Mouse (Mus musculus): ENCODE data around the gene Dhx37.
A peak's percentile ranks its signal among the peaks of the same experiment; 100 is the strongest.
"Not testable (repeated sequence)": the region's sequence is repeated elsewhere in the genome, so short reads cannot be mapped to it uniquely, and the experiment has no call there.

The Dhx37 gene

GRCm38 (mm10) chr5:125448631-125449030 lies 14.7 kb upstream of the Dhx37 start:
- DNase-seq (ENCODE audit: low spot score in 2 of 2) = no peak

DNA sequence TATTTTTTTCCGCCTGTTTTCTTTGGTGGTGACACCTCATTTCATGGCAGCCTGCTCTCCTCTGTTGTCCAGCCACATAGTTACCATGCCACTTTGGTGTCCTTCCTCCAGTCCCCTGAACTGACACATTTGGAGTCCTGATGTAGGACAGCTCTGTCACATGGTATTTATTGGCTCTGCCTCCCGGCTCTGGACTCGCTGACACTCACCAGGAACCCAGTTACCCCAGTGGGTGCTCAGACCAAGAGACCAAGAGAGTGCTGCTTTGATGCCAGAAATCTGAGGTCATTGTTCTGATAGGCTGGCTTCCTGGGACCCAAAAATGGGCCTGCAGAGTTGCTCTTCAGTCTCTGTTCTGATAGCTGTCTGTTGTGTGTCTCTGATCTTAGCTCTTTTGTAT lies 14.1 kb upstream of the Dhx37 start:
- no peak for DNase-seq (ENCODE audit: low spot score in 2 of 2)

GRCm38 (mm10) chr5:125446344-125446743 lies 12.4 kb upstream of the Dhx37 start:
- no peak for DNase-seq (ENCODE audit: low spot score in 2 of 2)

DNA sequence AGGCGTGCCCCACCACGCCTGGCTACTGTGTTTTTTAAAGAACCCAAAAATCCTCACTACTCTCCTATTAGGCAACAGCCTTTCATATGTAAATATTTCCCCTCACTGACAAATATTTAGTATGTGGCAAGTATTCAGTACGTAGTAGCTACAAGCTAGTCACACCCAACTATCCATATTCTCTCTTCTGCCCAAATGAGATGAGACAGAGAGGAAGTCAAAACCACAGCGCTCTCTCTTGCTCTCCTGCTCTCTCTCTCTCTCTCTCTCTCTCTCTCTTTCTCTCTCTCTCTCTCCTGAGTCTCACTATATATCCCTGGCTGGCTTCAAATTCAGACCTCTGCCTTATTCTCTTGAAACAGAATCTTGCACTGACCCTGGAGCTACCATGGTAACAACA lies 10.6 kb upstream of the Dhx37 start:
- no peak for DNase-seq (ENCODE audit: low spot score in 2 of 2)

DNA sequence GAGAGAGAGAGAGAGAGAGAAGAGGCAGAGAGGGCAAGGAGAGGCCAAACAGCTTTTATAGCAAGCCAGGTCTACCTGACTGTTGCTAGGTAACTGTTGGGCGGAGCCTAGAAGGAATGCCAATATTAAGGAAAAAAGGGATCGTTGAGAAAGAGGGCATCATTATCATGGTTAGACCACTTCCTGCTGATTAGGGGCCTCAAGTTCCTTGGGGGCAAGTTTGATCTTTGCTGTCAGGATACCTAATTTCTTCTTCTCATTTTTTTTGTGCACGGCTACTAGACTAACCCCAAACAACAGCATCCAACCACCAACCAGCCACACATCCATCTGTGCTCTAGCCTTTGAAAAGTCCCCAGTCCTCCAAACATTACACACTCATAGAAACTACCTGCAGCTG lies 10.0 kb upstream of the Dhx37 start:
- no peak for DNase-seq (ENCODE audit: low spot score in 2 of 2)

DNA sequence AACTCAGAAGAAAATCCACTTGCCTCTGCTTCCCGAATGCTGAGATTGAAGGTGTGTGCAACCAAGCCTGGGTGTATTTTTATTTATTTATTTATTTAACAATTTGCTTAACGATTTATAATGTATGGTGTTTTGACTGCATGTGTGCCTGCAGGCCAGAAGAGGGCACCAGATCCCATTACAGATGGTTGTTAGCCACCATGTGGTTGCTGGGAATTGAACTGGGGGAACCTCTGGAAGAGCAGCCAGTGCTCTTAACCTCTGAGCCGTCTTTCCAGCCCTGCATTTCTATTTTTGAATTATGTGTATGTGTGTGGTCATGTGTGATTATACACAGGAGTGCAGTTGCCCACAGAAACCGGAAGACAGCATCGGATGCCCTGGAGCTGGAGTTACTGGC lies 9.4 kb upstream of the Dhx37 start:
- DNase-seq (ENCODE audit: low spot score in 2 of 2) = no peak

DNA sequence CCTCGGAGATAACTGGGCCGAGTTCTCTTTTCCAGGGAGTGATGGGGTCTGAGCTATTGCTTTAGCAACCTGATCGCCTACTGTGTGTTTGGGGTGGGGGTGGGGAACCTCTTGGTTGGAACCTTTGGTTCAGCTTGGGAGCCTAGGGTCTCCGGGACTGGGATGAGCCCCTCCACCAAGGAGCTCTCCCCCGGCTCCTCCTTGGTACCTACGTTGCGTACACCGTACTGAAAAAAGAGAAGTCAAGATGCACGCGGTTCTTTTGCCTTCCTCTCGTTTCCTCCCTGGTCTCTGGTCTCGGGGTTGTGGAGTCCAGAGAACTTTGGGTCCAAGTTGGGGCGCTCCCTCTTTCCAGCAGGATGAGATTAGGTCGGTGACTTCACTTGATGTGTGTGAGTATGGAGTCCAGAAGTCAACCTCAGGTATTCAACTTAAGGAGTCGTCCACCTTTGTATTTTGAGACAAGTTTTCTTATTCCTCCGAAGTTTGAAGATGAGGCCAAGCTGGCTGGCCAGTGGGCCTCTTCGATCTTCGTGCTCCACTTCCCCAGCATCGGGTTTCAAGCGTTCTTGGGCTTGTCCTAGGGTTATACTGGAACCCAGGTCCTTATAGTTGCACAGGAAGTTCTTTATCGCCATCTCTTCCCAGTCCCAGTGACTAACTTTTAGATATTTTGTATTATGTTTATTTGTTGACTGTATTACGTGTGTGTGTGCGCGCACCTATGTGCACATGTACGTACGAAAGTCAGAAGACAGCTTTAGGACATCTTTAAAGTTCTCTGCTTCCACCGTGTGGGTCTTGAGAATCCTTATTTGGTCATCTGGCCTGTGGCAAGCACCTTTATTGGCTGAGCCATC lies 8.4 kb upstream of the Dhx37 start:
- DNase-seq (ENCODE audit: low spot score in 2 of 2) = peak; percentile 42

GRCm38 (mm10) chr5:125441234-125442114 lies 7.6 kb upstream of the Dhx37 start, which contains the start of gene Bri3bp:
Bri3bp (plus strand) TSS chr5:125441568.
- peak; percentile 65 to 71 for DNase-seq (ENCODE audit: low spot score in 2 of 2)

DNA sequence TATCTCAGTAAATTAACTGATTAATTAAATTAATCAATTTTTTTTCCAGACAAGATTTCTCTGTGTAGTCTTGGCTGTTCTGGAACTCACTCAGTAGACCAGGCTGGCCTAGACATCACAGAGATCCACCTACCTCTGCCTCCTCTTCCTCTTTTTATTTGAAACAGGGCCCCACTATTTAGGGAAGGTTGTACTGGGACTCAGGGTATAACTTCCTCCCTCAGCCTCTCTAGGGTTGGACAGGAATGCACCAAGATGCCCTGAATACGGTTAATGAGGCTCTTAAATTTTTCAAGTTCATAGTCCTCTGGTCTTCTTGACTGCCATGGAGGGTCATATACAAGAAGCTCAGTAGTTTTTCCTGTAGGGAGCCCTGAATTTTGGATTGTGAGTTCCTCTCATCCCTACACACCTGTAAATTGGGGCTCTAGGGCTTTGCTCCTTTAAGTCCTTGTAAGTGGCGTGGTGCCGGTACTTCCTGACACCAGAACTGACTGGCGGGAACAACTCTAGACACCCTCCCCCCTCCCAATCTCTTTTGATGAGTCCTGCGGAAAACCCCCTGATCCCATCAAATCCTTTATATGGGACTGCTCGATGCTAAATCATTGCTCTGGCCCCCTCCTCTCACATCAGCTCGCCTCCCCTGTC lies 6.8 kb upstream of the Dhx37 start:
- DNase-seq (ENCODE audit: low spot score in 2 of 2) = no peak

DNA sequence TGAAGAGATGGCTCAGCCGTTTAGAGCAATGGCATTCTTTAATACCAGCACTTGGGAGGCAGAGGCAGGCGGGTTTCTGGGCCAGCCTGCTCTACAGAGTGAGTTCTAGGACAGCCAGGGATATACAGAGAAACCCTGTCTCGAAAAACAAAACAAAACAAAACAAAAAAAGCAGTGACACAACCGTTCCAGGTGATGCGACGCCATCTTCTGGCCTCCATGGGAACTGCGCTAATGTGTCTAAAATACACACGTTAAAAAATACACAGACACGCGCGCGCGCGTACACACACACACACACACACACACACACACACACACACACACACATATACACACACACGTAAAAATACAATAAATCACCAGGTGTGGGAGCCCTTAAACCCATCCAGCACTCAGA lies 426 bp upstream of the Dhx37 start:
- peak in 1 of 2 experiments; percentile 43 for DNase-seq (ENCODE audit: low spot score in 2 of 2)

DNA sequence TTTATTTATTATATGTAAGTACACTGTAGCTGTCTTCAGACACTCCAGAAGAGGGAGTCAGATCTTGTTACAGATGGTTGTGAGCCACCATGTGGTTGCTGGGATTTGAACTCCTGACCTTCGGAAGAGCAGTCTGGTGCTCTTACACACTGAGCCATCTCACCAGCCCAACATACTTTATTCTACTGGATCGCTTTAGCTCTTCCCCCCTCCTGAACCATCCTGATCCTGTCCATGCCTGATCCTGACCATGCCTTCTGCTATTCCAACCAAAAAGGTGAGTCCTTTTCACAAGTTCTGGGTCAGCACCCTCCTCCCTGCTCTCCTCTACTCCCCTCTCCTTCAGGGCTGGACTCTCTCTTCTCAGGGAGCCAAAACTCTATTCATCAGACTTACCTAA lies 1.6 kb downstream of the Dhx37 start:
- DNase-seq (ENCODE audit: low spot score in 2 of 2) = not testable (repeated sequence)

DNA sequence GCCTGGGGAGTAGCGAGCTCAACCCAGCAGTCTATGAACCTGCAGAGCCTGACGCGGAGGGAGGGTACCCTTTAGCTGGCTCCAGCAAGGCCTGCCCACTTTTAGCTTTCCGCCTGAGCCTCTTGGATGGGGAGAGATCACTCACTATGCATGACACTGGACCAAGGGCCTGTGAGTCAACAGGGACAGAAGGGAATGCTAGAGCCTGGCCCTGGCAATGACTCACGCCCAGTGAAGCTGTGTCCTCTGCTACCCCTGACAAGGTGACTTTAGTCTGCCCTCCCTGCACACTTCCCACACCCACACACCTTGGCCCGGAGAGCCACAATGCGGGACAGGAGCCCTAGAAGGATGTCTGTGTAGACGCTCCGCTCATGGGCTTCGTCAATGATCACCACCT lies 7.6 kb downstream of the Dhx37 start:
- DNase-seq (ENCODE audit: low spot score in 2 of 2) = no peak

- no peak for DNase-seq (ENCODE audit: low spot score in 2 of 2)
These were observed 8.1 kb downstream of the Dhx37 start for GRCm38 (mm10) chr5:125425698-125426276.

GRCm38 (mm10) chr5:125419124-125419523 lies 14.8 kb downstream of the Dhx37 start:
- DNase-seq (ENCODE audit: low spot score in 2 of 2) = no peak

- DNase-seq (ENCODE audit: low spot score in 2 of 2) = no peak
These were observed 15.3 kb downstream of the Dhx37 start for GRCm38 (mm10) chr5:125418636-125419035.

DNA sequence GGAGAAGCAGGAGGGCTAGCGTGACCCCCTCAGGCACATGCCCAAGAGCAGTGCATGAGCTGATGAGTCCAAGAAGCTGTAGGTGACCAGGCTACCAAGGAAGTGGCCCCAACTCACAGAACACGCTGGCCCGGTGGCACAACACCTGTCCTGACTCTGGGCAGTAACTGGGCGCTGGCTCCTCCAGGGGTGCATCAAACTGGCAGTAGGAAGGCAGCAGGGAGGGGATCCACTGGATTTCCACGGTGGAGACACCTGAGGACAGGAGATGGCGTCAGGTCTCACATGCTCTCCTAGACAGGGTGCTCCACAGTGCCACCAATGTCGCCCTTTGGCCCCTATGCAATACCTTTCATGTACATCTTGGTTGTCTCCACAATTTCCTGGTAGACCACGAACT lies 17.7 kb downstream of the Dhx37 start:
- no peak for DNase-seq (ENCODE audit: low spot score in 2 of 2)

DNA sequence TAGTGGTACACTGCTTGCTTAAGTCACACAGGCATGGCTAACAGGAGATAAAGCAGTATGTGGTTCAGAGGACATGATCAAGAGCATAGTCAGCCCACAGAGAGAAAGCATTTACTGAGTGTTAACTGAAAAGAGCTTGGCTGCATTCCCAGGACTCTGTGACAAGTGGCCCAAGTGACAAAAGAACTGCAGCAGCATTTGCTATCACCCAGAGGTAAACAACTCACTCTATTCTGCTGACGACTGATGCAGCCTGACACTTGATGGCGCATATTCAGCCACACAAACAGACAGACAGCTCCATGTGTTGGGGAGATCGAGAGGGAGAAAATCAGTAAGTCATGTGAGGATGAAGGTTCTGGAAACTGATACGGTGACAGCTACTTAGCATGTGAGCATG lies 20.2 kb downstream of the Dhx37 start:
- DNase-seq (ENCODE audit: low spot score in 2 of 2) = no peak

DNA sequence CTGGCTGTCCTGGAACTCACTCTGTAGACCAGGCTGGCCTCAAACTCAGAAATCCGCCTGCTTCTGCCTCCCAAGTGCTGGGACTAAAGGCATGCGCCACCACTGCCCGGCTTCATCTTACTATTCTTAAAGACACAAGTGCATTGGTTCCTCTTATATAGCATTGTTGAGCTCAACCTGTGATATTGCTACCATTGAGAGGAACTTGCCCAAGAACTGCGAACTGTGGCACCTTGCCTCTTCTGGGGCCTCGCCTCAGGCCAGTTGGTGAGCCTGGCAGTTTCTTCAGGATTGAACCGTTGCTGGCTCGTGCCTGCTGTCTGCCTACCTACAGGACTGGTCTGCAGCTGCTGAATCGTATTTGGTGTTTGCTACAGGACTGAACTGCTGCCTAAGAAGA lies 21.4 kb downstream of the Dhx37 start:
- DNase-seq (ENCODE audit: low spot score in 2 of 2) = not testable (repeated sequence)

DNA sequence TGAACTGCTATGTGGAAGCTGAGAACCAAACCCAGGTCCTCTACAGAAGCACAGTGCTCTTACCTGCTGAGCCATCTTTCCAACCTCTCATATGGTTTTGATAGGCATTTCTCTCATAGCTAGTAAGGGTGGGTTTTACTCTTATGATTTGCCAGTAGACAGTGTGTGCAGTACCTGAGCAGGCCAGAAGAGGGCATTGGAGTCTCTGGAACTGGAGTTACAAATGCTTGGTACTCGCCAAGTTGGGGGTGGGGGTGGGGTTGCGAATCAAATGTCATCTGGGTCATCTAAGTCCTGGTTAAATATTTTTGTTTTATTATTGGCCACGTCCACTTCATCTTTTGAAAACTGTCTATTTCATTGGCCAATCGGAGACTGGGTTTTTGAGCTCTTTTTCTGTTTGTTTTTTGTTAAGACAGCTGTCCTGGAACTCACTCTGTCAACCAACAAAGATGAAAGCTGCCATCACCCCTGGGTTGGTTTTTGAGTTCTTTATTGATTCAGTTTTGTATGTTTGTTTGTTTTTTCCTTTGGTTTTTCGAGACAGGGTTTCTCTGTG lies 21.9 kb downstream of the Dhx37 start:
- peak; percentile 74 to 89 for DNase-seq (ENCODE audit: low spot score in 2 of 2)

DNA sequence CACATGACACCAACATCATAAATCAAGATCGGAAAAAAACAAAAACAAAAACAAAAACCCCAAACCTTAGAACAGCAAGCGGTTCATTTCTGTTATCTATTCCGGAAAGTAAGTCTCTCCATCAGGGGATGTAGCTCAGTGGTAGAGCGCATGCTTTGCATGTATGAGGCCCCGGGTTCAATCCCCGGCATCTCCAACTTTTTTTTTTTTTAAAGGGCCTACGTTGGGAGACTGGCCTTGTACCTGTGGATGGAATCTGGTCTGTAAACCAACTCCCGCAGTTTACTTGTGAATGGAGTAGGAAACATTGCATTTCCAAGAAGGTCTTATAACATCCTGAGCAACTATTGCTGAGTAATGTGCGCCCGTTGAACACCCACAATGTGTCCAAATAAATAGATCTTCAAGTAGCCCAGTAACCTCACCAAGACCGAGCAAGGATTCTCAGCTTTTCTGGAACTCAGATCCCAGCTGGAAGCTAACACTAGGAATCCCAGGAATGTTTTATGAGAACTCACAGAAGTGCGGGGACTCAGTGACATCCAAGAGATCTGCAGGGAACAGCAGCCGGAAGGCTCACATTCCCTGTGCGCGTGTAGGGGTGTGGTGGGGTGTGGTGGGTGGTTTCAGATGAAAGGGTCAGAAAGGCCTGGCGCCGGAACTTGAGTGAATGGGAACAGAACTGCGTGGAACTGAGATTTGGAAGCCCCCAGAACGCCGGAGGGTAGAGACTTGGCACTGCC lies 24.4 kb downstream of the Dhx37 start:
- peak in 1 of 2 experiments; percentile 46 for DNase-seq (ENCODE audit: low spot score in 2 of 2)

DNA sequence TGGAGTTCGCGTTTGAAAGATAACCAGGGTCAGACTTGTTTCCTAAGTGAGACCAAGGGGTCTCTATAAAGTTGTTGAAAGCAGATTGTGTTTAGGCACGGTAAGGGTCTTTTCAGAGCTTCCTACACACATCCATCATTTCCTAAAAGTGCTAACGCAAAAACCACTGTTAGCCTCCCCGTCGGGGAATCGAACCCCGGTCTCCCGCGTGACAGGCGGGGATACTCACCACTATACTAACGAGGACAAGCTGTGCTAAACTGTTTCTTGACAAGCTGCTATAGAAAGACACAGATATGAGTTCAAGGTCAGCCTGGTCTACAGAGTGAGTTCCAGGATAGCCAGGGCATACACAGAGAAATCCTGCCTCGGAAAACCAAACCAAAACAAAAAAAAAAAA lies 25.1 kb downstream of the Dhx37 start:
- DNase-seq (ENCODE audit: low spot score in 2 of 2) = peak; percentile 83 to 89

Data from spleen, postnatal 10 days (tissue).